Mouse (Mus musculus) heart, embryonic 14.5 days (tissue): ENCODE measurements around the gene Lrrc39. TPM values are rescaled to one million over a fixed set of nuclear protein-coding genes. Genes with fewer than 3 reads are reported as not detected.
"Not testable (repeated sequence)": the region's sequence is repeated elsewhere in the genome, so short reads cannot be mapped to it uniquely, and the experiment has no call there.

Source experiments
- ATAC-seq: fragments of 200-750 bp; cut with Nextera tagmentation; 2 replicates; pipeline ENCODE4 v1.8.0; 2017; ENCODE audit warnings: low read depth, moderate TSS enrichment; ENCODE audit not compliant: insufficient number of reproducible peaks, insufficient read depth, low FRiP score
- H3K27ac ChIP-seq, 2 experiments: fragments of 200-500 bp in 1 of 2; fragments of 300-500 bp in 1 of 2; sonication (generic) in 1 of 2; replicated peaks in 1 of 2; 2 replicates each; pipeline ENCODE4 v1.5.1; 2012 to 2014; ENCODE audit warnings: low read depth in 2 of 2, low read length in 2 of 2, control low read depth in 1 of 2, mild to moderate bottlenecking in 1 of 2, mixed read lengths in 1 of 2; ENCODE audit not compliant: control insufficient read depth in 1 of 2, insufficient read depth in 1 of 2
- H3K27me3 ChIP-seq: fragments of 300-500 bp; sonication (generic); 2 replicates; pipeline ENCODE4 v1.6.1; 2014; ENCODE audit warnings: mild to moderate bottlenecking, low read length, control low read depth; ENCODE audit not compliant: control insufficient read depth, insufficient read depth
- H3K36me3 ChIP-seq: fragments of 300-500 bp; sonication (generic); 2 replicates; pipeline ENCODE4 v1.6.1; 2014; ENCODE audit warnings: mild to moderate bottlenecking, control low read depth, low read length, mixed read lengths; ENCODE audit not compliant: control insufficient read depth, insufficient read depth
- H3K4me1 ChIP-seq, 2 experiments: fragments of 200-500 bp in 1 of 2; fragments of 300-500 bp in 1 of 2; sonication (generic) in 1 of 2; 2 replicates each; pipeline ENCODE4 v1.6.1; 2012 to 2014; ENCODE audit warnings: low read length in 2 of 2, control low read depth in 1 of 2, mixed read lengths in 1 of 2; ENCODE audit not compliant: control insufficient read depth in 2 of 2, insufficient read depth in 2 of 2
- H3K4me2 ChIP-seq: fragments of 300-500 bp; sonication (generic); 2 replicates; pipeline ENCODE4 v1.6.1; 2014; ENCODE audit warnings: mild to moderate bottlenecking, low read length
- H3K4me3 ChIP-seq, 2 experiments: fragments of 200-500 bp in 1 of 2; fragments of 300-500 bp in 1 of 2; sonication (generic) in 1 of 2; 2 replicates each; pipeline ENCODE4 v1.5.1; 2012 to 2014; ENCODE audit warnings: low read length in 2 of 2, mild to moderate bottlenecking in 2 of 2, control low read depth in 1 of 2, low read depth in 1 of 2, moderate library complexity in 1 of 2; ENCODE audit not compliant: control insufficient read depth in 1 of 2, insufficient read depth in 1 of 2
- H3K9ac ChIP-seq: fragments of 300-500 bp; sonication (generic); 2 replicates; pipeline ENCODE4 v1.6.1; 2014; ENCODE audit warnings: mild to moderate bottlenecking, low read length
- H3K9me3 ChIP-seq: fragments of 300-500 bp; sonication (generic); 2 replicates; pipeline ENCODE4 v1.6.1; 2016; ENCODE audit warnings: low read length, control low read depth; ENCODE audit not compliant: control insufficient read depth
- WGBS: fragments of 180-500 bp; shearing (Covaris S2); extraction: QIAGEN DNeasy Blood & Tissue Kit; methylation state at CpG from one replicate; pipeline ENCODE4 v1.1.7; 2014; 5-methylcytosine and 5-hydroxymethylcytosine counted together
- polyA plus RNA-seq: library from polyadenylated mRNA; unstranded; fragments of >200 nt; fragmentation: Nextera tagmentation; extraction: Ambion mirVana; gene quantifications from 2 replicates; pipeline ENCODE4 v1.2.1, GENCODE M21; 2014

The Lrrc39 gene
- polyA plus RNA-seq, 1 experiment from 2014 or later, result 44.7 TPM

- WGBS, result 51% methylated on average over 3 of the region's 3 CpGs
- H3K4me3 ChIP-seq, result no peak overlapping the region
- H3K9me3 ChIP-seq, result no peaks in the 10 kb centered on the region
- peaks cover 4 to 5% of the 10 kb centered on the region in 2 experiments for H3K4me1 ChIP-seq
- H3K4me2 ChIP-seq, result no peak overlapping the region
- H3K27me3 ChIP-seq, result no peaks in the 10 kb centered on the region
- H3K9ac ChIP-seq, result no peak overlapping the region
- no peak for ATAC-seq
- peaks cover 81% of the 10 kb centered on the region for H3K36me3 ChIP-seq
- H3K27ac ChIP-seq, result peak overlapping the region; percentile 3 to 30; a peak in 3 of 4 replicates
Observed at GRCm38 (mm10) chr3:116542532-116542931, 20.2 kb upstream of the Lrrc39 start.

- 92% methylated on average over 5 of the region's 5 CpGs for WGBS
- no peak overlapping the region for H3K4me3 ChIP-seq
Observed at GRCm38 (mm10) chr3:116547430-116547829, 15.3 kb upstream of the Lrrc39 start.

DNA sequence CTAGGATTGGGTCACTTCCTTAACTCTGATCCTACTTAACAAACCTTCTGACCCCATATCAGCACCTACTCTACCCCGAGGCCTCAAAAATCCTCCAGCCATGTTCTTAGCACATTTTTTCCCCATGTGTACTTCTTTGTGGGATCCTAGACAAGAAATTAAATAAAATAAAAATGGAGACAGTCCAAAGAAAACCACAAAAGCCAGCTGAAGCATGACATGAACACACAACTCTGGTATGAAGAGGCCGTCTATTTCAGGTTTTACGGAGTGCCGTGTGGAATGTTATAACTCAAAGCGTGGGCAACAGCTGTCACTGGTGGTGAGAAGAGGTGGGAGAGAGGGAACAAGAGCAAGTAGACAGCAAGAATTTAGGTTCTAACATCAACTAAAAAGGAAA, 11.4 kb upstream of the Lrrc39 start:
- no peaks in the 10 kb centered on the region for H3K9me3 ChIP-seq
- H3K4me2 ChIP-seq, result no peak overlapping the region
- no peak overlapping the region for H3K4me3 ChIP-seq
- H3K36me3 ChIP-seq, result peaks cover 39% of the 10 kb centered on the region
- no peak overlapping the region for H3K9ac ChIP-seq
- 84% methylated on average over 5 of the region's 5 CpGs for WGBS
- no peaks in the 10 kb centered on the region for H3K4me1 ChIP-seq
- no peak overlapping the region for H3K27ac ChIP-seq
- ATAC-seq, result no peak
- no peaks in the 10 kb centered on the region for H3K27me3 ChIP-seq

More at GRCm38 (mm10) chr3:116547430-116547829, 15.3 kb upstream of the Lrrc39 start:
- peaks cover 68% of the 10 kb centered on the region for H3K36me3 ChIP-seq
- no peak overlapping the region for H3K27ac ChIP-seq
- no peak overlapping the region for H3K9ac ChIP-seq
- H3K4me2 ChIP-seq, result no peak overlapping the region
- no peaks in the 10 kb centered on the region for H3K27me3 ChIP-seq
- ATAC-seq, result no peak
- H3K9me3 ChIP-seq, result no peaks in the 10 kb centered on the region
- H3K4me1 ChIP-seq, result peaks cover 0 to 2% of the 10 kb centered on the region in 2 experiments; a peak in 1 of 4 replicates

DNA sequence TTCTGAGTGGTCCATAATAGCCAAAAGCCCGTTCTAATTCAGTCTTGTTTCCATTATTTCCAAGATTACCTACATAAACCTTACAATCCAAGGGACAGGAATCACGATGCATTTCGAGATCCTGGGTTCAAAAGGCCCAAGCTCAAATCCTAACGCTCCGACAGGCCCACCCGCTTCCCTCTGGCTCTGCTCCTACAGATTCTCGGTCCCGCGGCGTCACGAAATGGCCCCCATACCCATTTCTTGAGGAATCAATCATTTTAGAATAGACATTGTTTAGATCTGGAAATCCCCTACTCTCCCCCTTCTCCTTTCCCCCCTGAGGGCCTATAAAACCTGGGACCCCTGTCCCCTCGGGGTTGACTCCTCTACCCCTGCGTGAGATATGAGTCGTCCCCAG, 1.5 kb upstream of the Lrrc39 start:
- not testable (repeated sequence) for H3K9me3 ChIP-seq, H3K9ac ChIP-seq, H3K4me2 ChIP-seq, H3K27me3 ChIP-seq, H3K4me3 ChIP-seq, ATAC-seq
- WGBS, result 94% methylated on average over 13 of the region's 14 CpGs
- peaks cover 16% of the 10 kb centered on the region for H3K36me3 ChIP-seq
- peaks cover 4 to 15% of the 10 kb centered on the region in 2 experiments for H3K4me1 ChIP-seq
- H3K27ac ChIP-seq, result peak overlapping the region in 1 of 2 experiments; percentile 99; a peak in 1 of 4 replicates

DNA sequence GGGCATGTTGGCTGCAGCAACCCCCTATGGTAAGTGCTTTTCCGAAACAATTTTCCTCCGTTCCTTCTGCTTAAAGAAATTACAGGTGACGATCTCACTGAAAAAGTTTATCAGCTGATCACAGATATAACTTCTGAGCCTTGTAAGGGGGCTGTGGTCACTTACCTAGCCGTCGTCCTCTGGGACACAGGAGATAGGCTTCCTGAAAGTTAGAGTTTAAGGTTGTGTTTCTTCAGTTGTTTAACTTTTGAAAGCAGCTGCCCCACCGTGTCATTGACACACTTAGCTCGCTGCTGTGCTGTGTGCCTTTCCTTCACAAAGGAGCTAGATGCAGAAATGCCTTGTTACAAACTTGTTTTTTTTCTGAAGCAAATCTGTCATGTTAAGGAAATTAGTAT, 321 bp downstream of the Lrrc39 start:
- 9% methylated on average over 7 of the region's 7 CpGs for WGBS
- no peak for ATAC-seq
- H3K4me2 ChIP-seq, result peak overlapping the region; percentile 54

DNA sequence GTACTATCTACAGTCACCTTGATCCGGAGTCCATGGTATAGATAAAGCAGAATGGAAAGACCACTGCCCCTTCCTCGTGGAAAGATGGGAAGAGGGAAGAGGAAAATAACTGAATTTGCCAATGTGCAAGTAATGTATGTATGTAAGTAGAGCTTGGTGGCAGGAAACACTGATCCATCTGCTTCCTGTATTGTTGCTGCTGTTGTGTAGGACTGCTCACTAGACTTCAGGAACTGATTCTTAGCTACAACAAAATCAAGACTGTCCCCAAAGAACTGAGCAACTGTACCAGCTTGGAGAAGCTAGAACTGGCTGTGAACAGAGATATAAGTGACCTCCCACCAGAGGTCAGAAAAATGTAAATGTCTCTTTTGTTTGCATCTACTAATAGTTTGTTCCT, 7.9 kb downstream of the Lrrc39 start:
- no peak for ATAC-seq
- H3K27ac ChIP-seq, result no peak overlapping the region
- H3K9me3 ChIP-seq, result peaks cover 5% of the 10 kb centered on the region; the same call in 1 of the 2 replicates
- H3K27me3 ChIP-seq, result no peaks in the 10 kb centered on the region
- no peak overlapping the region for H3K4me2 ChIP-seq
- H3K4me3 ChIP-seq, result no peak overlapping the region
- H3K36me3 ChIP-seq, result peaks cover 77% of the 10 kb centered on the region
- H3K4me1 ChIP-seq, result no peaks in the 10 kb centered on the region
- WGBS, result 73% methylated on average over 2 of the region's 2 CpGs
- no peak overlapping the region for H3K9ac ChIP-seq

More for the DNA sequence above, 321 bp downstream of the Lrrc39 start:
- H3K4me3 ChIP-seq, result peak overlapping the region; percentile 52 to 64
- no peaks in the 10 kb centered on the region for H3K27me3 ChIP-seq
- peak overlapping the region; percentile 92 for H3K9ac ChIP-seq
- H3K9me3 ChIP-seq, result peaks cover 5% of the 10 kb centered on the region; the same call in 1 of the 2 replicates
- H3K36me3 ChIP-seq, result peaks cover 34% of the 10 kb centered on the region
- peaks cover 4 to 15% of the 10 kb centered on the region in 2 experiments for H3K4me1 ChIP-seq
- peak overlapping the region; percentile 99 for H3K27ac ChIP-seq

DNA sequence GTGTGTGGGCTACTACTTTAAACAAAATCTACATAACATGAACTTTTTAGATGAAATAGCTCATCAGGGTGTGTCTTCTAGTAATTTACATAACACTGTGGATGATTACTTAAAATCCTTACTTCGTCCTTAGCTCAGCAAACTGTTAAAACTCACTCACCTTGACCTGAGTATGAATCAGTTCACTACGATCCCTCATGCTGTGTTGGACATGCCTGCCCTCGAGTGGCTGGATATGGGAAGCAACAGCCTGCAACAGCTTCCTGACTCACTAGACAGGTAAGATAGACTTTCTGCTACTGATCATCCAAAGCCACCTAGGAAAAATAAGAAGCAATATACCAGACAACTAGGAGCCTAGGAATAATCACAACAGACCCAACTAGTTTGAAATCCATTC, 14.5 kb downstream of the Lrrc39 start:
- Histone ChIP-seq H3K9me3 (no peaks in the 10 kb centered on the region), H3K4me2 (no peak overlapping the region), H3K27me3 (no peaks in the 10 kb centered on the region), H3K4me3 (no peak overlapping the region), H3K9ac (no peak overlapping the region), H3K36me3 (peaks cover 64% of the 10 kb centered on the region), H3K4me1 (no peaks in the 10 kb centered on the region), H3K27ac (no peak overlapping the region)
- 38% methylated on average over 3 of the region's 3 CpGs for WGBS
- ATAC-seq, result no peak

DNA sequence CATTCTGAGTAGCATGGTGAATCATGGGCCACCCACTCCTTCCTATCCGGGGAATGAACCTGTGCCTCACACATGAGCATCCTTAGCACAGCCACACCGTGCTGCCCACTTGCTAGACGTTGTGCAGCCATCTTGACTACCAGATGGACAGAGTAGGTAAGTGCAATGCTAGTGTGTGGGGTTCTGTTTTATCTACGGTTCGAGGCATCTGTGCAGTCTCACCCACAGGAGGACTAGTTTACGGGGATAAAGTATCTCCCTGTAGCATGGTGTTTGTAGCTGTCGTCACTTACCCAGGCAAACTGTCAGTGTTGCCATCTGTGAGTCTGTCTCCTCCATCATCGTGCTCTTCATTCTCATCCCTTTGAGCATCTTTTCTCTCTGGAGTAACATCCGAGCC, 19.4 kb downstream of the Lrrc39 start:
- Histone ChIP-seq H3K27me3 (no peaks in the 10 kb centered on the region), H3K9me3 (no peaks in the 10 kb centered on the region), H3K4me2 (no peak overlapping the region), H3K4me3 (no peak overlapping the region), H3K9ac (no peak overlapping the region), H3K27ac (no peak overlapping the region), H3K4me1 (no peaks in the 10 kb centered on the region), H3K36me3 (peaks cover 95% of the 10 kb centered on the region)
- WGBS, result 76% methylated on average over 9 of the region's 9 CpGs
- no peak for ATAC-seq
